Mouse (Mus musculus): ENCODE measurements around the gene Rnf224.

The Rnf224 gene

DNA sequence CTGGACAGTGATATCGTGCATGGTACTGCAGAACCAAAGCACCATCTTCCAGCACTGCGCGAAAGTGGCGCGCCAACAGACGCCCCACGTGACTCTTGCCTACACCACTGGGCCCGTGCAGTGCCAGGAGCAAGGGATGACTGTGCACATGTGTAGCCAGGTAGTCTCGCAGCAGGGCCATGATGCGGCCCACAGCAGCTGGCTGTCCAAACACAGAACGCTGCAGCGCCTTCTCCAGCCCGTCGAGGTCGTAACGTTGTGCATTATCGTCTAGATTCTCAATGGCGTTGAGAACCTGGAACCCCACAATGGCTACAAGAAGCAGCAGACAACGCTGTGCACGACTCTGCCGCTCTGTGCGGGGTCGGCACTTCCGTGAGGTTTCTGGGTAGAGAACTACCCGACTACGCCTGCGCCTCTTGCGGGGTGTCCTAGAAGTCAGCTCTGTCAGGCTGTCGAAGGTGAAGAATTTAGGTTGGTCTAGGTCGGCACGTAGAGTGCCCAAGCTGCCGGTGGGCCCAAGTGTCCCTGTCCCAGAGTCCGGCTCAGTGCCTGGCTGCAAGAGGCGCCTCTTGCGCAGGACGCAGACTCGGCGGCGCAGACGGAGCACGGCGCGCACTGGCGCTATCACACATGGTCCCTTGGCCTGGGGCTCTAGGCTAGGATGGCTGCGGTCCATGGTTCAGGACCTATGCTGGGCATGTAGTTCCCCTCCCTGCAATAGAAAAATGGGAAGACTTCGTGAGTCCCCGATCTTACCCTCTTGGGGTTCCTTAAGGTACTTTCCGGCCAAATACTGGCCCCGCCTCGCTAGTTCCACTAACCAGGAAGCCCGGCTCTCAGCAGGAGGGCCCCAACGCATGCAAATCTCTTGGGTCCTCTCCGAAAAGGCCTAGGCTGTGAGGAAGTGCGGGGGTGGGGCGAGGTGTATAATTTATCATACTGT lies 41.1 kb downstream of the Rnf224 start:
- DNase-seq (ENCODE audit: extremely low read depth, low read depth), result peak; percentile 88

DNA sequence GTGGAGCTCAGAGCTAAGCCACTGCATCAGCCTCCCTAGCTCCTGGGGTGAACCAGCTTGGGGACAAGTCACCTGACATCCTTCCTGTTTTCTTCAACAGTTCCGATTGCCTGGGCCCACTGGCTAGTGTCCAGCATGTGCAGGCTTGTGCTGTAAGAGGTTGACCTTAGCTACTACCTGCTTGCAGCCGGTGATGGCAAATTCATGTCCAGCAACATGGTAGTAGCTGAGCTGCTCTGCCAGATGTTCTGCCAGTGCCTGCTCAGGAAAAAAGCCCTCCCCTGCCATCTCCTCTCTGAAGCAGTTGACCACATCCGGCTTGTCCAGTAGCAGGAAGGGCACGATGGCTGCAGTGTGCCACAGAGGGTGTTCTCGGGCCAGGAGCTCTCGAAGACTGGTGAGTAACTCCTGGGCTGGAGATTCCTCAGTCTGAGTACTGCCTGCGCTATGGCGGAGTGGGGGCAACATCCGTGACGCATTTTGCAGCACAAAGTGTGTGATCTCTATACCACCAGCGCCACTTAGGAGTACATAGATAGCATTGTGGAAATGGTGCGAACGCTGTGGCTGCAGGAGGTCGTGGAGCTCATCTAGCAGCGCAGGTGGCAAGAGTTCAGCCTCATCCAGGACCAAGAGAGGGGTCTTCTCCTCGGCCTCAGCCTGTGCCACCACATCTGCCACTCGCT lies 42.0 kb downstream of the Rnf224 start:
- no peak for DNase-seq (ENCODE audit: extremely low read depth, low read depth)

DNA sequence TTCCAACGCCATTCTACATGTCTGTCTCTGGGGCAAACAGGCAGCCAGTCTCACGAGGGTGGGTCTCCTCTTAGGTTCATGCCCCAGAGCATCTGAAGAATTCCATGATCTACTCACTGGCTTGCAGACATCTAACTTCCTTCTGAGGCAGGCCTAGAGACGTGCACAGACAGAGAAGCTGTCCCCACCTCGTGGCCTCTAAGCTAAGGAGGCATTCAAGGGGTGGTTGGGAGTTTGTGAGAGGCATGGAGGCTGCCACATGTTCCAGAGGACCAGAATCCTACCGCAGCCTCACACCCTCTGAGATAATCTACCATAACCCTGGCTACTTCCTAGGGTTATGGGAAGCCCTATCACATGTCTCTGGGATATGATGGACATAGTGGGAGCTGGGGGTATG lies 42.6 kb downstream of the Rnf224 start:
- no peak for DNase-seq (ENCODE audit: extremely low read depth, low read depth)

DNA sequence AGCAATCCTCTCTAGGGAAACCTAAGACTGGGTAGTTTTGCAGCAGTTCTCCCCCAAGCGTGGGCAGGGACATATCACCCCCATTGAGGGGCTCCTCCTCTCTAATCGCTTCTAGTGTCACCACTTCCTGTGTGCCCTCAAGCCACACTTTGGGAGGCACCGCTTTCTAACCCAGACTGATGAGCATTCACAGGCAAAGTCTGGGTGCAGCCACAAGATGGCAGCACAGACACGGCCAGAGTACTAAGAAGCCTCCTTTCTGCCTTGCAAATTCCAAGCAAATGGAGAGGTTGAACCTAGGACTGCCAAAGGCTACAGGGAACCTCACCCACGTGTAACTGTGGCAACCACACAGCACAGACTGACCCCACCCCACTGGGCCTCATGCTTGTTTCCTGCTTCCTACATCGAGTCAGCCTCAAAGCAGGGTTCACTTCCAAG lies 43.2 kb downstream of the Rnf224 start:
- peak; percentile 90 for DNase-seq (ENCODE audit: extremely low read depth, low read depth)

DNA sequence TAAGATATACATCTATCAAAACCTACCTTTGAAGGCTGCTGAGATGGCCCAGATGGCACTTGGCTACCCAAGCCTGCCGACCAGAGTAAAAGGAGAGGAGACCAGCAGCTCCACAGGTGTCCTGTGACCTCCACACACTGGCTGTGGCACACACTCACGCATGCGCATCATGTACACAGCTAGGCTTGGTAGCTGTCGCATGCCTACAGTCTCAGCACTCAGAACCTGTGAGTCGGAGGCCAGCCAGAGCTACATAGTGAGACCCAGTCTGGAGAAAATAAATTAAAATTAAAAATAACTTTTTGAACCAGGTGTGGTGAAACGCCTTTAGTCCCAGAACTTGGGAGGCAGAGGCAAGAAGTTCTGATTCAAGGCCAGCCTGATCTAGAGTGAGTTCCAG lies 48.7 kb downstream of the Rnf224 start:
- DNase-seq (ENCODE audit: extremely low read depth, low read depth), result no peak

DNA sequence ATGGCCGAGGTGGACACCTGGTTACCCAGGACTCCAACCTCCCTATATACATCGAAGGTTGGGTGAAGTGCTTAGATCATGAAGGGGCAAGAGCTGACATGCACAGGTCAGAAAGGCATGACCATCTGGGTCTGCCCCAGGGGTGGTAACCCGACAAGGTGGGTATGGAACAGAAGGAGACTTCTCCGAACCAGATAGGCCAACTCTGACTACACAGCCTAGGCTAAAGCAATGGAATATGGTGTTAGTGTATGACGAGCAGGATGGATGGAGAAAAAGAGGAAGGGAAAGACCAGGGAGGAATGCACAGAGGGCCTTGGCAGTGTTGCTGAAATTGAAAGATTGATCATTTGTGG lies 50.0 kb downstream of the Rnf224 start:
- no peak for DNase-seq (ENCODE audit: extremely low read depth, low read depth)

DNA sequence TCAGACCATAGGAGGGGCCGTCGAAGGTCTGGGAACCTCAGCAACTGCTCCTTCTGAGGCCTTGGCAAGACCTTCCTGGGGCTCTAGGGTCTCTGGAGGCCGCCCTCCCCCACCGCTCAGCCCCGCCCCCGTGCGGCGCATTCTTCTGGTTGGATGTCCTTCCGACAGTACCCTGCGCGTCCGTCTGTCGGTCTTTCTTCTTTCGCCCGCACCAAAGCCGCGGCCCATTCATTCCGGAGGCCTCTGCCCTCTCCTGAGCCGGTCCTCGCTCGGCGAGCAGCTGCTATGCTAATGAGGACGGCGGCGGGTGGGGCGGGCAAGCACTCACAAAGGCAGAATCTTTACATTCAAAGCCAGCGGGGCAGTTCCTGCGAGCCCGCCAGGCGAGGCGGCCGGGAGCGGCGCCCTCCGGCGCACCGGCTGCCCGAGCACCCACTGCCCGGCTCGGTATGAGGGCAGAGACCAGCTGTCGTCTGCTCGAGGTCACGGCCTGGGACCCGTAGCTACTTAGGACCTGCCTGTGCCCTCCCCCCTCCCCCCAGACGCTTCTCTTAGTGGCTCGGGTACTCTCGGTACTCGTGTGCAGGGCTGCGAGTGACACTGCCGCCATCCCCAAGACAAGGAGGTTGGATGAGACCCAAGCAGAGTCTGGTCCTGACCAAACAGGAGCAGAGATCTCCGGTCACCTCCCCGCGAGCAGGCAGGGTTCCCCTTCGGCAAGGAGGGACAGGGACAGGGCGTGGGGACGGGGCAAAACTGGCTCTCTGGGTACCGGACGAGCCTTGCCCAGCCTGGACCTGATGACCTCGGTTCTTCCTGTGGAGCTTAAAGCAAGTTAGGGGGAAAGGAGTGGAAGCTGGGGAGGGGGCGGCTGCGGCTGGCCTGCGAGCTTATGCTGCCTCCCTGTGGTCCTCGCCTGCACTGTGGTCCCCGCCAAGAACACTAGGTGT lies 50.7 kb downstream of the Rnf224 start:
- no peak for DNase-seq (ENCODE audit: extremely low read depth, low read depth)

DNA sequence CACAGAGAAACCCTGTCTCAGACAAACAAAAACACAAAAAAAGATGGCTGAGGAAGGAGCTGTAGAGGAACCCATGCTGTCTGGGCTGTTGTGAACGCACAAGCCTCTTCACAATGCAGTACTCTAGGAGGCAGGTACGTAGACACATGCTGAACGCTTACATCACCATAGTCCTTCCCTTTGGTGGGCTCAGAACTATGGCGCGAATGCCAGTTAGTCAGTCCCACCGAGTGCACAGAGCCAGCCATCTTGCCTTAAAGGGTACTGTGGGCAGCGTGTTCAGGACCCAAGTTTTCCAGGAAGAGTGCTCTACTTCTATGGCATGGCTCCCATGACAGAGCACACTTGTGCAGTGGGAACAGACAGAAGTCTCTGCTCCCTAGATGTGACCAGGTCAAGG lies 52.1 kb downstream of the Rnf224 start:
- no peak for DNase-seq (ENCODE audit: extremely low read depth, low read depth)

All from MEL-GATA-1-ER (cell line).